Mouse (Mus musculus): ENCODE measurements around the gene Supt5.

DNA sequence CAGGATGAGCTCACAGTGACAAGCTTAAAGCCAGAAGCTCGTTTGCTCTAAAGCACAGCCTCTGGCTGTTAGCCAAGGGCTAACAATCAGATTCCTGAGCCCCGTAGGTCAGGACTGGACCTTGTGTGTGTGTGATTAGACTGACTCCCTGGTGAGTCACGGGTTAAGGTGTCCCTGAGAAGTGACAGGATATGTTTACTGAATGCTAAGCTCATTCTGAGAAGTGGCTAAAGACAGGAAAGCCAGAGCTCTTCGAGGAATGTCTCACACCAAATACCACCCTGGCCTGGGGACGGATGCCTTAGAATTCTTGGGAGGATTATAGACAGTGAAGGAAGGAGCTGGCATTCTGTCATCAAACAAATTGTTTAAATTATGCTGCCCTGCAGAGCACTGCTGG, 19.4 kb upstream of the Supt5 start:
- TF ChIP-seq GATA1 (IDR thresholded peaks at IDR 0.05; ENCODE audit: borderline replicate concordance, low read length), result no peak
- TF ChIP-seq FLI1 (IDR thresholded peaks at IDR 0.05; ENCODE audit: low read length), result no peak

Measured in megakaryocyte, embryonic 14.5 days (primary cell).